Mouse (Mus musculus) MEL-GATA-1-ER (cell line): Measurements from ENCODE around the gene Wfdc18.

ENCODE experiments used
- DNase-seq: peaks from one replicate; pipeline ENCODE4 v3.0.0-alpha.2; 2012; ENCODE audit warnings: low read depth; ENCODE audit errors: extremely low read depth

Wfdc18 gene

GRCm38 (mm10) chr11:83742731-83743355, 34.0 kb downstream of the Wfdc18 start:
- no peak for DNase-seq

- no peak for DNase-seq
These were observed 34.7 kb downstream of the Wfdc18 start for GRCm38 (mm10) chr11:83743525-83743924.

GRCm38 (mm10) chr11:83746152-83746551, 37.3 kb downstream of the Wfdc18 start:
- DNase-seq = no peak

- no peak for DNase-seq
These were observed 37.9 kb downstream of the Wfdc18 start, which contains the start of gene Wfdc21 for GRCm38 (mm10) chr11:83746681-83747080. Gene Wfdc21, plus strand, starts transcription at chr11:83746940.

GRCm38 (mm10) chr11:83747376-83748265, 38.8 kb downstream of the Wfdc18 start:
- no peak for DNase-seq

GRCm38 (mm10) chr11:83753581-83754181, 44.9 kb downstream of the Wfdc18 start, which contains the start of gene Heatr6:
Gene Heatr6, plus strand, starts transcription at chr11:83753696.
- DNase-seq = peak; percentile 72

- no peak for DNase-seq
These were observed 45.4 kb downstream of the Wfdc18 start for GRCm38 (mm10) chr11:83754227-83754626.
